Mouse (Mus musculus) bone marrow macrophage, adult 2 months (primary cell): ENCODE measurements around the gene Ppef1. TPM values are rescaled to one million over a fixed set of nuclear protein-coding genes. Genes with fewer than 3 reads are reported as not detected.
"Not testable (repeated sequence)": the region's sequence is repeated elsewhere in the genome, so short reads cannot be mapped to it uniquely, and the experiment has no call there.

ENCODE experiments used
- H3K27ac ChIP-seq: 2 replicates; pipeline ENCODE4 v1.5.1; 2012; ENCODE audit warnings: low read depth, low read length; ENCODE audit not compliant: insufficient read depth
- H3K4me1 ChIP-seq: 2 replicates; pipeline ENCODE4 v1.6.1; 2012; ENCODE audit warnings: low read length; ENCODE audit not compliant: control insufficient read depth, insufficient read depth
- H3K4me3 ChIP-seq: 2 replicates; pipeline ENCODE4 v1.5.1; 2012; ENCODE audit warnings: mild to moderate bottlenecking, low read length, moderate library complexity; ENCODE audit not compliant: insufficient read depth
- CTCF ChIP-seq: IDR thresholded peaks from 2 replicates; pipeline ENCODE4 v1.5.1; 2012; ENCODE audit warnings: low read depth, mild to moderate bottlenecking, low read length, moderate library complexity
- POLR2A ChIP-seq: IDR thresholded peaks from 2 replicates; pipeline ENCODE4 v1.6.1; 2012; ENCODE audit warnings: mild to moderate bottlenecking, low read depth, low read length, borderline replicate concordance
- polyA plus RNA-seq: library from polyadenylated mRNA; stranded (reverse); fragments of >200 nt; gene quantifications from 2 replicates; pipeline ENCODE4 v1.2.4, GENCODE M21; 2012; ENCODE audit not compliant: missing spikeins, insufficient read depth, insufficient read length

The Ppef1 gene
- polyA plus RNA-seq, result not detected in 2 replicates

- TF ChIP-seq CTCF (no peak), POLR2A (no peak)
- H3K4me3 ChIP-seq, result no peak within 1 kb of the TSS
- H3K4me1 ChIP-seq, result no peaks in the 10 kb centered on the region
- H3K27ac ChIP-seq, result no peak within 1 kb of the TSS
Measured at GRCm38 (mm10) chrX:160735650-160736049, at the start of gene Ppef1. Gene Ppef1, minus strand, starts transcription at chrX:160735765.

GRCm38 (mm10) chrX:160782276-160782675 is 46.7 kb upstream of the Ppef1 start:
- Histone ChIP-seq H3K27ac (no peak overlapping the region), H3K4me1 (no peaks in the 10 kb centered on the region), H3K4me3 (no peak overlapping the region)
- TF ChIP-seq CTCF, result no peak
- no peak for TF ChIP-seq POLR2A

GRCm38 (mm10) chrX:160773033-160773432 is 37.5 kb upstream of the Ppef1 start:
- no peak overlapping the region for H3K27ac ChIP-seq
- no peak overlapping the region for H3K4me3 ChIP-seq
- no peak for TF ChIP-seq POLR2A
- TF ChIP-seq CTCF, result no peak
- H3K4me1 ChIP-seq, result no peaks in the 10 kb centered on the region

GRCm38 (mm10) chrX:160769622-160770021 is 34.1 kb upstream of the Ppef1 start:
- not testable (repeated sequence) for H3K4me1 ChIP-seq

GRCm38 (mm10) chrX:160767713-160768112 is 32.1 kb upstream of the Ppef1 start, which contains the start of gene Rs1:
Gene Rs1, plus strand, starts transcription at chrX:160768013.
- H3K27ac ChIP-seq, result no peak within 1 kb of the TSS
- H3K4me3 ChIP-seq, result 0 out of 2 replicates have a peak within 1 kb of the TSS, but pooled peaks have one; percentile 8
- 0 out of 2 replicates have a peak, but pooled peaks cover 2% of the 10 kb centered on the region for H3K4me1 ChIP-seq
- TF ChIP-seq POLR2A, result no peak

More at GRCm38 (mm10) chrX:160769622-160770021, 34.1 kb upstream of the Ppef1 start:
- not testable (repeated sequence) for H3K27ac ChIP-seq, H3K4me3 ChIP-seq

GRCm38 (mm10) chrX:160766233-160766616 is 30.7 kb upstream of the Ppef1 start:
- Histone ChIP-seq H3K27ac (no peak overlapping the region), H3K4me1 (0 out of 2 replicates have a peak, but pooled peaks cover 2% of the 10 kb centered on the region), H3K4me3 (peak overlapping the region; percentile 69)
- TF ChIP-seq CTCF, result no peak
- no peak for TF ChIP-seq POLR2A

- H3K27ac ChIP-seq, result no peak overlapping the region
- H3K4me1 ChIP-seq, result 0 out of 2 replicates have a peak, but pooled peaks cover 2% of the 10 kb centered on the region
- TF ChIP-seq POLR2A (no peak), CTCF (no peak)
- peak overlapping the region; percentile 70 for H3K4me3 ChIP-seq
Measured at GRCm38 (mm10) chrX:160765389-160766232, 30.0 kb upstream of the Ppef1 start.

- no peaks in the 10 kb centered on the region for H3K4me1 ChIP-seq
- H3K27ac ChIP-seq, result no peak overlapping the region
- no peak overlapping the region for H3K4me3 ChIP-seq
- TF ChIP-seq POLR2A (no peak), CTCF (no peak)
Measured at GRCm38 (mm10) chrX:160750808-160751207, 15.2 kb upstream of the Ppef1 start.

GRCm38 (mm10) chrX:160748653-160749052 is 13.1 kb upstream of the Ppef1 start:
- Histone ChIP-seq H3K4me1 (no peaks in the 10 kb centered on the region), H3K27ac (no peak overlapping the region)
- TF ChIP-seq POLR2A (no peak), CTCF (no peak)

GRCm38 (mm10) chrX:160745399-160745798 is 9.8 kb upstream of the Ppef1 start:
- Histone ChIP-seq H3K4me1 (no peaks in the 10 kb centered on the region), H3K27ac (no peak overlapping the region), H3K4me3 (no peak overlapping the region)
- no peak for TF ChIP-seq POLR2A
- TF ChIP-seq CTCF, result no peak

More at GRCm38 (mm10) chrX:160748653-160749052, 13.1 kb upstream of the Ppef1 start:
- H3K4me3 ChIP-seq, result no peak overlapping the region

GRCm38 (mm10) chrX:160699171-160699570 is 36.4 kb downstream of the Ppef1 start:
- TF ChIP-seq CTCF (no peak), POLR2A (no peak)
- Histone ChIP-seq H3K27ac (no peak overlapping the region), H3K4me3 (no peak overlapping the region), H3K4me1 (no peaks in the 10 kb centered on the region)
